Mouse (Mus musculus) heart, adult 2 months (tissue): ENCODE results near the gene Ctnnb1.

Source experiments
- CTCF ChIP-seq: fragments of 200-600 bp; IDR thresholded peaks from 2 replicates; pipeline ENCODE4 v1.8.1; 2022; ENCODE audit warnings: antibody characterized with exemption, mild to moderate bottlenecking, moderate library complexity
- POLR2A ChIP-seq: fragments of 200-500 bp; IDR thresholded peaks from 2 replicates; pipeline ENCODE4 v1.6.1; 2011; ENCODE audit warnings: mild to moderate bottlenecking, low read depth, low read length, control low read depth; ENCODE audit not compliant: insufficient read depth

- TF ChIP-seq CTCF (no peak), POLR2A (no peak)
Observed at GRCm38 (mm10) chr9:120985009-120985408, 56.0 kb downstream of the Ctnnb1 start.
